Comparison of ENCODE assay signal across 8 mouse cellular contexts in the genomic region with DNA sequence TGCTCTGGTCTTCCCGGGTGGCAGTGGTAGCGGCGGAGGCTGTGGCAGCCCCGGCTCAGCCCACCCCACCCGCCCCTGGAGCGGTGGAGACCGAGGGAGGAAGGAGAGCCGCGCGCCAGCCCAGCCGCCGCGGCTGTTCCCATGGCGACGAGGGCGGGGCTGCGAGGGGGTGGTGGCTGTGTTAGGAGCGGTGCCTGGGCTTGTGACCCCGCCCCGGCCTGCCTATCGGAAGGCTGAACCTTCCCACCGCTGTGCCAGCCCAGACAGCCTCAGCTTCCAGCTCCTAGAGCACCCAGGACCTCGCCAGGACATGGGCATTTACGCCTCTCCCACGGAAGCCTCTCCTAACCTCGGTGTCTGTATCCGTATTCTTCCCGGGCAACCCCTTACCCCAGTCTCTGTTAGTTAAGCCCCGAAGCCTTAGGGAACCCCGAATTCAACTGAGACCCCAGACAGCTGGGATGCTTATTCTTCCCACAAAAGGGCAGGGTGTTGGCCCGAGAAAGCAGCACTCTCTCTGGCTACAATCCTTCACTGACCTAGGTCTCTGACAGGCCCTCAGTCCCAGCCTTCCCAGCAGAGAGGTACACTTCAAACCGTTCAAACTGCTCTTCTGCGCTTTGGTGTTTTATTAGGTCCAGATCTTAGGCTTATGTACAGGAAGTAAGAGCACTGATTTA. TPM values are rescaled to one million over a fixed set of nuclear protein-coding genes. Genes with fewer than 3 reads are reported as not detected.
A peak's percentile ranks its signal among the peaks of the same experiment; 100 is the strongest.
DNase-seq lines count a peak whose midpoint lies in the region; ATAC-seq and TF ChIP-seq lines count a peak whose summit lies in the region.

A gene (minus strand): TSS at position 150 of the 680 bp plus-strand sequence.

- H3K79me2 ChIP-seq in C2C12 (ENCODE audit: control insufficient read depth, insufficient read depth) = peaks cover 10% of the 10 kb centered on the region

- peak within 1 kb of the TSS; percentile 72 for H3K27ac ChIP-seq in heart, embryonic 11.5 days (ENCODE audit: low read depth, low read length)
- peak within 1 kb of the TSS; percentile 70 for H3K27ac ChIP-seq in kidney, embryonic 16.5 days (ENCODE audit: low read length)
- H3K27ac ChIP-seq in liver, embryonic 11.5 days (ENCODE audit: low read depth, low read length) = peak within 1 kb of the TSS; percentile 55; the same call in 1 of the 2 replicates

- H3ac ChIP-seq in C2C12 (ENCODE audit: control insufficient read depth, insufficient read length, low read depth) = peak within 1 kb of the TSS; percentile 69

- peaks cover 3% of the 10 kb centered on the region for H3K79me3 ChIP-seq in C2C12 (ENCODE audit: low read depth)

- DNase-seq in brain, embryonic 14.5 days (ENCODE audit: low read depth) = peak; percentile 97
- peak; percentile 98 for DNase-seq in liver, embryonic 11.5 days (ENCODE audit: low spot score)
- peak; percentile 93 for DNase-seq in naive thymus-derived CD4-positive, alpha-beta T cell, adult 2 months (ENCODE audit: low read depth)
- peak; percentile 89 for DNase-seq in splenic B cell, adult 2 months (ENCODE audit: low read depth, low spot score)

- H3K9me3 ChIP-seq in heart, embryonic 11.5 days (replicated peaks; ENCODE audit: control insufficient read depth, low read length) = no peaks in the 10 kb centered on the region
- no peaks in the 10 kb centered on the region for H3K9me3 ChIP-seq in kidney, embryonic 16.5 days (ENCODE audit: low read length)
- no peaks in the 10 kb centered on the region for H3K9me3 ChIP-seq in liver, embryonic 11.5 days (ENCODE audit: control insufficient read depth, low read length)

- H3K9ac ChIP-seq in heart, embryonic 11.5 days (ENCODE audit: low read depth, low read length) = peak within 1 kb of the TSS; percentile 88
- peak within 1 kb of the TSS; percentile 89 for H3K9ac ChIP-seq in kidney, embryonic 16.5 days (replicated peaks; ENCODE audit: low read length)
- H3K9ac ChIP-seq in liver, embryonic 11.5 days (ENCODE audit: low read depth, low read length) = peak within 1 kb of the TSS; percentile 68

- H3K4me3 ChIP-seq in C2C12 (ENCODE audit: insufficient read depth, poor library complexity, severe bottlenecking) = peak within 1 kb of the TSS; percentile 53
- H3K4me3 ChIP-seq in heart, embryonic 11.5 days (ENCODE audit: low read depth, low read length) = peak within 1 kb of the TSS; percentile 72
- peak within 1 kb of the TSS; percentile 86 for H3K4me3 ChIP-seq in kidney, embryonic 16.5 days (ENCODE audit: low read length)
- H3K4me3 ChIP-seq in liver, embryonic 11.5 days (ENCODE audit: low read depth, low read length) = peak within 1 kb of the TSS; percentile 70

- TF ChIP-seq CTCF in C2C12 (IDR thresholded peaks at IDR 0.05; ENCODE audit: control insufficient read depth, insufficient read depth, insufficient read length) = no peak
- no peak for TF ChIP-seq CTCF in brain, embryonic 14.5 days (IDR thresholded peaks at IDR 0.05; ENCODE audit: borderline replicate concordance, extremely low read depth, insufficient read depth, insufficient read length)

- WGBS in heart, embryonic 11.5 days (ENCODE audit: insufficient replicate concordance) = 5% methylated on average over 33 of the region's 33 CpGs
- 4% methylated on average over 31 of the region's 33 CpGs for WGBS in kidney, embryonic 16.5 days
- WGBS in liver, embryonic 11.5 days = 10% methylated on average over 27 of the region's 33 CpGs

- peaks cover 10% of the 10 kb centered on the region; the same call in 1 of the 2 replicates for H3K4me1 ChIP-seq in heart, embryonic 11.5 days (ENCODE audit: control insufficient read depth, insufficient read depth, low read length)
- peaks cover 23% of the 10 kb centered on the region for H3K4me1 ChIP-seq in kidney, embryonic 16.5 days (ENCODE audit: insufficient read depth, low read length)
- H3K4me1 ChIP-seq in liver, embryonic 11.5 days (replicated peaks; ENCODE audit: control insufficient read depth, insufficient read depth, low read length) = peaks cover 15% of the 10 kb centered on the region

- peak; percentile 63 for TF ChIP-seq POLR2A in brain, embryonic 14.5 days (IDR thresholded peaks at IDR 0.05; ENCODE audit: borderline replicate concordance, extremely low read depth, insufficient read depth, insufficient read length, poor library complexity, severe bottlenecking)

- H3K36me3 ChIP-seq in C2C12 (ENCODE audit: control insufficient read depth, insufficient read depth) = peaks cover 62% of the 10 kb centered on the region
- peaks cover 11% of the 10 kb centered on the region; the same call in 1 of the 2 replicates for H3K36me3 ChIP-seq in heart, embryonic 11.5 days (ENCODE audit: control insufficient read depth, insufficient read depth, low read length)
- H3K36me3 ChIP-seq in kidney, embryonic 16.5 days (ENCODE audit: insufficient read depth, low read length) = peaks cover 65% of the 10 kb centered on the region
- peaks cover 36% of the 10 kb centered on the region for H3K36me3 ChIP-seq in liver, embryonic 11.5 days (ENCODE audit: control insufficient read depth, insufficient read depth, low read length)
- H3K36me3 ChIP-seq in splenic B cell, adult 2 months (ENCODE audit: control insufficient read depth, insufficient read depth, low read length, poor library complexity, severe bottlenecking) = peaks cover 4% of the 10 kb centered on the region; the same call in 1 of the 2 replicates

- peak; percentile 93 for ATAC-seq in erythroblast, adult 5-6 weeks (replicated peaks; ENCODE audit: low FRiP score, poor library complexity, severe bottlenecking)
- peak; percentile 92 for ATAC-seq in heart, embryonic 11.5 days (replicated peaks; ENCODE audit: insufficient number of reproducible peaks, low FRiP score, low TSS enrichment)
- peak; percentile 92 for ATAC-seq in kidney, embryonic 16.5 days (ENCODE audit: low FRiP score, low TSS enrichment)
- peak; percentile 92 for ATAC-seq in liver, embryonic 11.5 days (replicated peaks; ENCODE audit: low FRiP score)

- no peaks in the 10 kb centered on the region for H3K27me3 ChIP-seq in C2C12 (ENCODE audit: control insufficient read depth, insufficient read depth, insufficient read length)
- no peaks in the 10 kb centered on the region for H3K27me3 ChIP-seq in heart, embryonic 11.5 days (ENCODE audit: control insufficient read depth, insufficient read depth, low read length)
- no peaks in the 10 kb centered on the region for H3K27me3 ChIP-seq in kidney, embryonic 16.5 days (ENCODE audit: insufficient read depth, low read length)
- H3K27me3 ChIP-seq in liver, embryonic 11.5 days (replicated peaks; ENCODE audit: control insufficient read depth, insufficient read depth, low read length) = no peaks in the 10 kb centered on the region
- H3K27me3 ChIP-seq in splenic B cell, adult 2 months (ENCODE audit: control insufficient read depth, insufficient read depth, low read length, poor library complexity, severe bottlenecking) = no peaks in the 10 kb centered on the region

- peak within 1 kb of the TSS; percentile 92 for H3K4me2 ChIP-seq in heart, embryonic 11.5 days
- H3K4me2 ChIP-seq in kidney, embryonic 16.5 days (replicated peaks; ENCODE audit: low read depth, low read length) = peak within 1 kb of the TSS; percentile 91
- H3K4me2 ChIP-seq in liver, embryonic 11.5 days = peak within 1 kb of the TSS; percentile 99

TF ChIP-seq in C2C12, 6 proteins besides CTCF, POLR2A, EP300 and RAD21:
- TF ChIP-seq CEBPB (IDR thresholded peaks at IDR 0.05; ENCODE audit: low read depth) (no peak), USF1 (IDR thresholded peaks at IDR 0.05; ENCODE audit: low read depth) (no peak)

RNA-seq across cellular contexts. Expression of the gene that starts here (rescaled TPM):
- polyA plus RNA-seq in C2C12 (2012; fragmentation: generic; extraction: Trizol) = 45.0 TPM
- 399 and 499 TPM in 2 replicates for polyA plus RNA-seq in brain, embryonic 14.5 days (2012; rRNA removed)
- not detected in 2 replicates for total RNA-seq in erythroblast, adult 5-6 weeks (2015; ENCODE audit: low replicate concordance)
- total RNA-seq in erythroblast, adult 5-6 weeks (2017; ENCODE audit: low replicate concordance) = 0.34 TPM in 1 of 2 replicates, not detected in the other
- polyA plus RNA-seq in heart, embryonic 11.5 days (2014; fragmentation: Nextera tagmentation; extraction: Ambion mirVana) = 33.0 and 33.5 TPM in 2 replicates
- polyA plus RNA-seq in kidney, embryonic 16.5 days (2015; fragmentation: Nextera tagmentation; extraction: Ambion mirVana) = 109 and 118 TPM in 2 replicates
- polyA plus RNA-seq in liver, embryonic 11.5 days (2014; fragmentation: Nextera tagmentation; extraction: Ambion mirVana) = 21.4 and 23.2 TPM in 2 replicates

Comparison
In these comparisons a context has a peak if more than half of its experiments do, and no peak if none do; other contexts are left out.
1. Peak in every context shown above with its lines: DNase-seq, ATAC-seq, H3K4me3 ChIP-seq and H3K27ac ChIP-seq.
2. Peak in ATAC-seq in erythroblast, adult 5-6 weeks; RNA of the gene not detected or under 1 TPM.